Mouse (Mus musculus): ENCODE results near the gene Rhbdl3. TPM values are rescaled to one million over a fixed set of nuclear protein-coding genes. Genes with fewer than 3 reads are reported as not detected.

Gene Rhbdl3
- total and polyA plus RNA-seq, 3 experiments = 0.02 to 0.44 TPM; not detected in 1

- Histone ChIP-seq H3K36me3 (replicated peaks) (no peaks in the 10 kb centered on the region), H3K27me3 (ENCODE audit: insufficient read depth, low read length) (peaks cover 15% of the 10 kb centered on the region), H3K4me1 (ENCODE audit: insufficient read depth, low read depth, low read length) (no peaks in the 10 kb centered on the region), H3K4me3 (ENCODE audit: low read depth, low read length) (no peak overlapping the region), H3K9me3 (replicated peaks) (no peaks in the 10 kb centered on the region)
- DNase-seq (ENCODE audit: low spot score) = no peak
- no peak for ATAC-seq (ENCODE audit: extremely low read depth, insufficient number of reproducible peaks, low FRiP score, poor library complexity, severe bottlenecking)
- TF ChIP-seq GATA1 (IDR thresholded peaks at IDR 0.05; ENCODE audit: borderline replicate concordance, low read length) = no peak
- no peak for TF ChIP-seq GATA2 (IDR thresholded peaks at IDR 0.05; ENCODE audit: borderline replicate concordance, low read depth, low read length)
- no peak for TF ChIP-seq TAL1 (conservative IDR thresholded peaks at IDR 0.05; ENCODE audit: low read depth, low read length)
- TF ChIP-seq POLR2AphosphoS5 (IDR thresholded peaks at IDR 0.05; ENCODE audit: insufficient replicate concordance, low read depth, low read length) = no peak
- no peak for TF ChIP-seq CTCF (IDR thresholded peaks at IDR 0.05; ENCODE audit: low read depth, low read length)
Measured at GRCm38 (mm10) chr11:80313944-80314343, 13.2 kb downstream of the Rhbdl3 start.

- Histone ChIP-seq H3K9me3 (replicated peaks) (no peaks in the 10 kb centered on the region), H3K36me3 (replicated peaks) (no peaks in the 10 kb centered on the region), H3K4me1 (ENCODE audit: insufficient read depth, low read depth, low read length) (no peaks in the 10 kb centered on the region), H3K27me3 (ENCODE audit: insufficient read depth, low read length) (peaks cover 17% of the 10 kb centered on the region), H3K4me3 (ENCODE audit: low read depth, low read length) (no peak overlapping the region)
- DNase-seq (ENCODE audit: low spot score) (no peak), ATAC-seq (ENCODE audit: extremely low read depth, insufficient number of reproducible peaks, low FRiP score, poor library complexity, severe bottlenecking) (no peak)
- TF ChIP-seq GATA2 (IDR thresholded peaks at IDR 0.05; ENCODE audit: borderline replicate concordance, low read depth, low read length) = no peak
- TF ChIP-seq POLR2AphosphoS5 (IDR thresholded peaks at IDR 0.05; ENCODE audit: insufficient replicate concordance, low read depth, low read length) = no peak
Measured at GRCm38 (mm10) chr11:80315743-80316639, 15.3 kb downstream of the Rhbdl3 start.

GRCm38 (mm10) chr11:80323255-80323654 is 22.5 kb downstream of the Rhbdl3 start:
- H3K36me3 ChIP-seq (replicated peaks) = no peaks in the 10 kb centered on the region
- DNase-seq (ENCODE audit: low spot score) (no peak), ATAC-seq (ENCODE audit: extremely low read depth, insufficient number of reproducible peaks, low FRiP score, poor library complexity, severe bottlenecking) (no peak)
- no peaks in the 10 kb centered on the region for H3K9me3 ChIP-seq (replicated peaks)
- no peaks in the 10 kb centered on the region for H3K4me1 ChIP-seq (ENCODE audit: insufficient read depth, low read depth, low read length)
- no peak overlapping the region for H3K4me3 ChIP-seq (ENCODE audit: low read depth, low read length)
- TF ChIP-seq GATA2 (IDR thresholded peaks at IDR 0.05; ENCODE audit: borderline replicate concordance, low read depth, low read length) (no peak), TAL1 (conservative IDR thresholded peaks at IDR 0.05; ENCODE audit: low read depth, low read length) (no peak), GATA1 (IDR thresholded peaks at IDR 0.05; ENCODE audit: borderline replicate concordance, low read length) (no peak), CTCF (IDR thresholded peaks at IDR 0.05; ENCODE audit: low read depth, low read length) (no peak), POLR2AphosphoS5 (IDR thresholded peaks at IDR 0.05; ENCODE audit: insufficient replicate concordance, low read depth, low read length) (no peak)
- H3K27me3 ChIP-seq (ENCODE audit: insufficient read depth, low read length) = peaks cover 10% of the 10 kb centered on the region

GRCm38 (mm10) chr11:80324636-80325035 is 23.9 kb downstream of the Rhbdl3 start:
- DNase-seq (ENCODE audit: low spot score) (no peak), ATAC-seq (ENCODE audit: extremely low read depth, insufficient number of reproducible peaks, low FRiP score, poor library complexity, severe bottlenecking) (no peak)
- TF ChIP-seq CTCF (IDR thresholded peaks at IDR 0.05; ENCODE audit: low read depth, low read length) (no peak), GATA1 (IDR thresholded peaks at IDR 0.05; ENCODE audit: borderline replicate concordance, low read length) (no peak), GATA2 (IDR thresholded peaks at IDR 0.05; ENCODE audit: borderline replicate concordance, low read depth, low read length) (no peak), TAL1 (conservative IDR thresholded peaks at IDR 0.05; ENCODE audit: low read depth, low read length) (no peak), POLR2AphosphoS5 (IDR thresholded peaks at IDR 0.05; ENCODE audit: insufficient replicate concordance, low read depth, low read length) (no peak)
- no peak overlapping the region for H3K4me3 ChIP-seq (ENCODE audit: low read depth, low read length)
- no peaks in the 10 kb centered on the region for H3K9me3 ChIP-seq (replicated peaks)
- no peaks in the 10 kb centered on the region for H3K36me3 ChIP-seq (replicated peaks)
- no peaks in the 10 kb centered on the region for H3K4me1 ChIP-seq (ENCODE audit: insufficient read depth, low read depth, low read length)
- H3K27me3 ChIP-seq (ENCODE audit: insufficient read depth, low read length) = peaks cover 12% of the 10 kb centered on the region

GRCm38 (mm10) chr11:80332709-80333400 is 32.1 kb downstream of the Rhbdl3 start:
- Histone ChIP-seq H3K36me3 (replicated peaks) (no peaks in the 10 kb centered on the region), H3K4me3 (ENCODE audit: low read depth, low read length) (no peak overlapping the region), H3K4me1 (ENCODE audit: insufficient read depth, low read depth, low read length) (no peaks in the 10 kb centered on the region), H3K27me3 (ENCODE audit: insufficient read depth, low read length) (peaks cover 23% of the 10 kb centered on the region), H3K9me3 (replicated peaks) (no peaks in the 10 kb centered on the region)
- ATAC-seq (ENCODE audit: extremely low read depth, insufficient number of reproducible peaks, low FRiP score, poor library complexity, severe bottlenecking) = no peak
- no peak for DNase-seq (ENCODE audit: low spot score)
- no peak for TF ChIP-seq GATA2 (IDR thresholded peaks at IDR 0.05; ENCODE audit: borderline replicate concordance, low read depth, low read length)
- TF ChIP-seq TAL1 (conservative IDR thresholded peaks at IDR 0.05; ENCODE audit: low read depth, low read length) = no peak
- no peak for TF ChIP-seq CTCF (IDR thresholded peaks at IDR 0.05; ENCODE audit: low read depth, low read length)
- TF ChIP-seq POLR2AphosphoS5 (IDR thresholded peaks at IDR 0.05; ENCODE audit: insufficient replicate concordance, low read depth, low read length) = no peak
- no peak for TF ChIP-seq GATA1 (IDR thresholded peaks at IDR 0.05; ENCODE audit: borderline replicate concordance, low read length)

- H3K27me3 ChIP-seq (ENCODE audit: insufficient read depth, low read length) = peaks cover 23% of the 10 kb centered on the region
- ATAC-seq (ENCODE audit: extremely low read depth, insufficient number of reproducible peaks, low FRiP score, poor library complexity, severe bottlenecking) = no peak
- no peaks in the 10 kb centered on the region for H3K36me3 ChIP-seq (replicated peaks)
Measured at GRCm38 (mm10) chr11:80335609-80336350, 35.1 kb downstream of the Rhbdl3 start.

More at GRCm38 (mm10) chr11:80335609-80336350, 35.1 kb downstream of the Rhbdl3 start:
- H3K4me1 ChIP-seq (ENCODE audit: insufficient read depth, low read depth, low read length) = peaks cover 3% of the 10 kb centered on the region; the same call in 1 of the 2 replicates
- H3K4me3 ChIP-seq (ENCODE audit: low read depth, low read length) = no peak overlapping the region
- H3K9me3 ChIP-seq (replicated peaks) = no peaks in the 10 kb centered on the region
- no peak for TF ChIP-seq TAL1 (conservative IDR thresholded peaks at IDR 0.05; ENCODE audit: low read depth, low read length)
- no peak for TF ChIP-seq CTCF (IDR thresholded peaks at IDR 0.05; ENCODE audit: low read depth, low read length)
- no peak for TF ChIP-seq GATA1 (IDR thresholded peaks at IDR 0.05; ENCODE audit: borderline replicate concordance, low read length)
- TF ChIP-seq POLR2AphosphoS5 (IDR thresholded peaks at IDR 0.05; ENCODE audit: insufficient replicate concordance, low read depth, low read length) = no peak
- no peak for DNase-seq (ENCODE audit: low spot score)

Measured in G1E (cell line).